Mouse (Mus musculus): ENCODE measurements around the gene Tirap. TPM values are rescaled to one million over a fixed set of nuclear protein-coding genes. Genes with fewer than 3 reads are reported as not detected.

Tirap gene
- 11.3 TPM for polyA plus RNA-seq (2015; fragmentation: Illumina TruSeq; extraction: RNeasy Lipid Tissue Mini Kit (QIAGEN cat#74804); ENCODE audit: insufficient read depth, low replicate concordance)

GRCm38 (mm10) chr9:35199772-35200471 is at the start of gene Tirap, which contains the start of gene Srpr:
Gene Tirap, minus strand, starts transcription at chr9:35200291.
Gene Srpr, plus strand, starts transcription at chr9:35200175.

DNA sequence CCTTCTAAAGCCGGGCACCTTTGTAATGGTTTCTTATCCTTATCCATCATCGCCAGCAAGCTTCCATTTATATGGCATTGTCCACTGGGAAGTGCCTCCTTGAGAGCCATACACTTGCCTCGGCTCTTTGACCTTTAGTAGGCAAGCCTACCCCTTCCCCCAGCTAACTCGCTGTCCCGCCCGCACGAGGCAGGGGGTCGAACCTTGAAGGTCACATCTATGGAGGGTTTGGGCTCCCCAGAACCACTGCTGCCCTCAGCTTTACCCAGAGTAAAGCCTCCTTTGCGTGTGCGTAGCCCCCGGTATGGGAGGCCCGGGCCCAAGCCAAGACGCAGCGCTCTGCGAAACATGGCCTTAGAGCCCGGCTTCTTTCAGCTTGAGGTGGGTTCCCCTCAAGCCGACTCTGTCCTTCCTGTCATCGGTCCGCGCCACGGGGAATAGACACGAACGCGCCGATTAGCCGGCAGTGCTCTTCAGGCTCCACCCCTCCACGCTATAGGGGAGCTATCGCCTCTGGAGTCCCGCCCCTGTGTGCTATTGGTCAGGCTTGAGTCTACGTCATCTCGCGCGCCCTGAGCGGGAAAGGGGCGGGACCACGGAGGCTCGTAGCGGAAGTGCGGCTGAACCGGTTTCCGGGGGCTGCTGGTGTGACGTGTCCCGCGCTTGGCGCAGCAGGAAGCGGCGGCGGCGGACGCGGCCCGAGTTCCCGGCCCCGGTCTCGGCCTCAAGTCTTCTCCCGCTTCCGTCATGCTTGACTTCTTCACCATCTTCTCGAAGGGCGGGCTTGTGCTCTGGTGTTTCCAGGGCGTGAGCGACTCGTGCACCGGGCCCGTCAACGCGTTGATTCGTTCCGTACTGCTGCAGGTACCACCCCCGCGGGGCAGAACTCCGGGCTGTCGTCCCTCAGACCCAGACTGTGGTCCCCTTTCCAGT is 10.7 kb upstream of the Tirap start, which contains the start of gene Foxred1:
Gene Foxred1, minus strand, starts transcription at position 514 of the 933 bp plus-strand sequence.

DNA sequence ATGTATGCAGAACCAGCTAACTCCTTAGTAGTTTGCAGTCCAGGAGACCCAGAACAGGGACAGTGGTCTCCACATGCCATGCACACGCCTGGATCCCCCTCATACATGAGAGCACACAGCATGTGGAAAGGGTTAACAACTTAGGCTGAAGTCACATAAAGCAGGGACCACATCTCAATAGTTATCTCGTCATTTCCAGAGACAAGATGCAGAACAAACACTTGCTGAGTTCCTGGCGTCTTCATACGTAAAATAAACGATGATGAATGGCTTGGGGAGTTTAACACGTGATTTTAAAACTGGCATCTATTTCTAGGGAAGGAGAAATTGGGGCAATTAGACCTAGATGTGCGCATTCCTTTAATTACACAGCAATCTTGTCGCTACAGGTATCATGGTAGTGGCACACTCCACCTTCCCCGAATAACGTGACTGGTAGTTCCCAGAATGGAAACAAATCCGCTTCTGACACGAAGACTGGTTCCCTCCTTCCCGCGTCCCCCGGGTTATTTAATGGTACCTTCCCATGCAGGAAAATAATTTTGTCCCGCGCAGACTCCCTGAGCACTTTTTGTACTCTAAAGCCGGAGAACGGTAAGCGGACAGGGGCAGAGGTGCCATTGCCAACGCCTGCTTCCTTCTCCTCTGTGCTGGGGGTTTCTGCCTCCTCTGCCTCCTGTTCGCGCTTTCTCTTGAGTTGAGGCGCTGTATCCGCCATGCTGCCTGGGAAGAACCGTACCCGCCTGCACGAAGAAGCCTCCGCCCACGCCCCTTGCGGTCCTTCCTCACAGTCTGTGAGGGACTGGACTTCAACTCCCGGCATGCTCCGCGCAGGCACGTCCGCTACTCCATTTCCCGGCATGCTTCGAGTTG is 24.6 kb downstream of the Tirap start, which contains the start of gene Dcps:
Gene Dcps, minus strand, starts transcription at position 811 of the 873 bp plus-strand sequence.

Other genes starting within 250 kb of the Tirap start
- 47.1 TPM for gene St3gal4, start 81.0 kb downstream of the Tirap start, polyA plus RNA-seq (2015; fragmentation: Illumina TruSeq; extraction: RNeasy Lipid Tissue Mini Kit (QIAGEN cat#74804); ENCODE audit: insufficient read depth, low replicate concordance)
- gene Dcps, start 24.2 kb downstream of the Tirap start, polyA plus RNA-seq (2015; fragmentation: Illumina TruSeq; extraction: RNeasy Lipid Tissue Mini Kit (QIAGEN cat#74804); ENCODE audit: insufficient read depth, low replicate concordance) = 42.4 TPM
- gene Srpr, start 116 bp downstream of the Tirap start, polyA plus RNA-seq (2015; fragmentation: Illumina TruSeq; extraction: RNeasy Lipid Tissue Mini Kit (QIAGEN cat#74804); ENCODE audit: insufficient read depth, low replicate concordance) = 118 TPM
- gene Foxred1, start 10.8 kb upstream of the Tirap start, polyA plus RNA-seq (2015; fragmentation: Illumina TruSeq; extraction: RNeasy Lipid Tissue Mini Kit (QIAGEN cat#74804); ENCODE audit: insufficient read depth, low replicate concordance) = 63.3 TPM
- gene Fam118b, start 67.5 kb upstream of the Tirap start, polyA plus RNA-seq (2015; fragmentation: Illumina TruSeq; extraction: RNeasy Lipid Tissue Mini Kit (QIAGEN cat#74804); ENCODE audit: insufficient read depth, low replicate concordance) = 29.1 TPM
- gene Rpusd4, start 67.6 kb upstream of the Tirap start, polyA plus RNA-seq (2015; fragmentation: Illumina TruSeq; extraction: RNeasy Lipid Tissue Mini Kit (QIAGEN cat#74804); ENCODE audit: insufficient read depth, low replicate concordance) = 25.4 TPM
- gene Cdon, start 220.8 kb upstream of the Tirap start, polyA plus RNA-seq (2015; fragmentation: Illumina TruSeq; extraction: RNeasy Lipid Tissue Mini Kit (QIAGEN cat#74804); ENCODE audit: insufficient read depth, low replicate concordance) = 12.6 TPM